Mouse (Mus musculus) natural killer cell, adult 2 months (primary cell): ENCODE results near the gene Tspo2.
A peak's percentile ranks its signal among the peaks of the same experiment; 100 is the strongest.

Source experiments
- DNase-seq, 2 experiments: peaks; one replicate each; pipeline ENCODE4 v3.0.0; 2022; ENCODE audit warnings: low spot score in 2 of 2

Tspo2 gene

DNA sequence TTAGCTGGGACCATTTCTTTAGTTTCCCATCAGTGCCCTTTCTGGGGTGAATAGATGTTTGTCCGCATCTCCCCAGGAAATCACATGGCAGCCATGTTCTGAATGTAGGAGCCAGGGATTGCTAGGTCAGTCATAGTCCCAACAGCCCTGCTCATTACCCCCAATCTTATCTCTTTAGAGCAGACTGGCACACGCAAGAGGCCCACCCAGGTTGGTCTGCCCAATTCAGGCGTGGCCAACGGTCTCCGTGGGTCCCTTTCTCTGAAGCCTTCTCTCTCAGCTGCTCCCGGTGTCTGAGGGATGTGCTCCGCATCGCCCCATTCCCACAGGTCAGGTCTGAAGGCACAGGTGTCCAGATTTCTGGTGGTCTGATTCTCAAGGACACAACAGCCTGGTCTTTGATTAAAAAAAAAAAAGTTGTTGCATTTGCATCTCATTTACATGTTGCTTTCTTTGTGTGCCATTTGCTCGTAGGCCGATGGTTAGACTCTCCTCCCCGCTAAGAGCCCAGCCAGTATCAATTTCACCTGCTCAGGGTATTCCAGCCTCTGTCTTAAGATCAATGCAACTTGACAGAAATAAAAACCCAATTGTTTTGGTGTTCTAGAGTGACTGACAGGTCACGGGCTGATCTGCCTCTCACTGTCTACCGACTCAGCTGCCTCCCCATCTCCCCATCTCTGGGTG is 513 bp downstream of the Tspo2 start:
- no peak for DNase-seq

DNA sequence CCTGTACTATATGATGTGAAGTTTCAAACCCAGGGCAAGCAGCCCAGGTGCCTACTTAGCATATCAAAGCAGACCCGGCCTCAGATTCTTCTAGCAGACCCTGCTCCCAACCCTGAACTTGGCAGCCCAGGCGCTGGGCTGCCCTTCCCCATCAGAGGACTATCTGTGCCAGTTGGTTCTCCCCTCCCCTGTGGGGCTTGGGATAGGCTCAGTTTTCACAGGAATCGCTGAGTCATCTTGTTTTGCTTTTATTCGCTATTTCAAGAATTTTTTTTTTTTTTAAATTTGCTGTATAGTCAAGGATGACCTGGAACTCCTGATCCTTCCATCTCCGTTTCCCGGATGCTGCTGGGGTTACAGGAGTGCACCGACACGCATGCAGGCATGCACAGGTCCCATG is 3.6 kb downstream of the Tspo2 start:
- DNase-seq: no peak

DNA sequence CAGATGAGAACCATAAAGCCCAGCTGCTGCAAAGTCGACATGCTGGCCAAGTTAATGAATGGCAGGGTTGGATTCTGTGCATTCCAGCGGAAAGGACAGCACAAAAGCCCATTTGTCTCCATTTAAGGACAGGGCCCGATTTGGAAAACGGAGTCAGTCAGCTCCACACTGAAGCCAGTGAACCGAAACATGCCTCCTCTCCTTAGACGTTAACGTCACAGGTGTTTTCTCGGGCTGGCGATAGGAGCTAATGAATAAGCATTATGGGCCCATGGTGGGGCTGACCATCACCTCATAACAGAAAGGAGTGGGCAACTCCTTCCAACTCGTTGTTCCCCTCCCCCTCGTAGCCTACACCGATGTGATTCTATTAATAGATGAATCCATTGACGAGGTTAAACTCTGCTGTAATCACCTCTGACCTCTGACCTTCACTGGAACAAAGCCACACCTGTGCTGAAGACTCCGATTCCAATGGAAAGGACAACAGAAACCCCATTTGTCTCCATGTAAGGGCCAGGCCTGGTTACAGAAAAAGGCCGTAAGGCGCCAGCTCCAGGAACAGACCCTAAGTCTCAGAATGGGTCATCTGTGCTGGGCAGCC is 7.7 kb downstream of the Tspo2 start:
- DNase-seq: no peak

DNA sequence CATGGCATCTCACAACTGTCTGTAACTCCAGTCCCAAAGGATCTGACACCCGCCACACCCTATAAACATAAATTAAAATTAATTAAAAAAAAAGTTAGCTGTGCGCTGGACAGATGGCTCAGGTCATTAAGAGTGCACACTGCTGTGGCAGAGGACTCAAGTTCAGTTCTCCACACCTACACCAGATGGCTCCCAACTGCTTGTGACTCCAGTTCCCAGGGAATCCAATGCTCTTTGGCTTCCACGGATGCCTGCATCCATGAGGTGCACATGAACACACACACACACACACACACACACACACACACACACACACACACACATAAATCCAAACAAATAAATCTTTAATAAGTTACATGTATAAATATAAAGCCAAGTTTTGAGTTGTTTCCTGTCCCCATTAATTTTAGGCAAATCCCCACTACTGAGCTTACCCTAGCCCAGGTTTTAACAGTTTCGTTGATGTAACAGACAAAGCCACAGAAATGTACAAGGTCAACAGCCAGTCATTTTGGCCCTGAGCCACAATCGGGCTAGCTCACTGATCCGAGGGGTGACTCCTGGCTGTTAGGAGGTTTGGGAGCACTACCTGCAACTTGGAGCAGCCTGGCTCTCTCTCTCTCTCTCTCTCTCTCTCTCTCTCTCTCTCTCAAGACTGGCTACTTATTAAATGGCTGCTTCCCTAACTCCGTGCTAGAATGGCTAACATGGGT is 8.4 kb downstream of the Tspo2 start:
- no peak for DNase-seq

DNA sequence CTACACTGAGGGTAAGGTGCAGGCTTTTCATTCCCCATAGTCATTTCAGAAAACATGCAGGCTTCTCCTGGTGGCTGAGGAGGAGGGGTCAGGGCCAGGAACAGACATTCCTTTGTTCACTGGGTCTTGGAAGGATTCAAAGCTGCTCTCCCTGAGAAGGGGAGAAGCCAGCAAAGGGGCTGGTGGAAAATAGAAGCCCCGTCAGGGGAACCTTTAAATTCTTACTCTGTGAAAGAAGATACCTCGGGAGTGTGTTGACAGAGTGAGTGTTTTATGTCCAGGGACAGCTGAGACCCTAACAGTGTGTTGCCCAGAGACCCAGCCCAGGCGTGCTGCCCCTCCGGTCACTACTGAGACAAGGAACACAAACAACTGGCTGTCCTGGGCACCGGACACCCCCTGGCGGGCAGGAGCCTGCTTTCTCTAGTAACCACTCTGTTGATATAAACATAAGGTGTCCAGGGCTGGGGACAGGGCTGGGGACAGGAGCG is 13.9 kb downstream of the Tspo2 start:
- no peak for DNase-seq

DNA sequence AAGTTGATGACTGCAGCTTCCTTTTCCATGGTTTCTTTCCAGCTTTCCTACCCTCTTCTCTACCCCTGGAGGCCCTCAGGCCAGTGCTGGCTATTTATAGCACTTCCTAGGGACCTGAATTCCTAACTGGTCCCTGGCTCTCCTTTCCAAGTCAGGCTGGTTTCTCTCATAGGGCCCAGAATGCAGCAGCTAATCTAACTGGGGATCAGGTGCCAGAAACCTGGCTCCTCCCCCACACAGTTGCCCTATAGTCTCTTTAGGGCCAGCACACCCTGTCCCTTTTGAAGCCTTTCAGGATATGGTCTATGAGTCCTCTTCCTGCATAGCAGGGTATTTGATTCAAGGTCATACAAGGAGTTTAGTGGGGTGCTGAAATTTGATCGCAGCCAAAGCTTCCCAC is 14.8 kb downstream of the Tspo2 start:
- DNase-seq: no peak

DNA sequence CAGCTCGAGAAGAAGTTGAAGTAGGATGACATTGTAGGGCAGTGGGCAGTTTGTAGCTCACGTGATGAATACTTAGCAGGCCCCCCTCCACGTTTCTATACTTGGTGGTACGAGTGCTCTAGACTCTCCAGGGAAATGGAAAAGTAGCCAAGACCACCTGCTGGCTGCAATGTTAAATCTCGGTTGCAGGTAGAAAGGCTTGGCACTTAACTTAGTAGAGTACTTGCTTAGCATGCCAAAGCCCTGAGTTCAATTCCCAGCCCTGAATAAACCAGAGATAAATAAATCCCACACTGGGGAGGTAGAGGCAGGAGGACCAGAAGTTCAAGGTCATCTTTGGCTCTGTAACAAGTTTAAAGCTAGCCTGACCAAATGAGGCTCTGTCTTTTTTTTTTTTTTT is 16.8 kb downstream of the Tspo2 start:
- no peak for DNase-seq

DNA sequence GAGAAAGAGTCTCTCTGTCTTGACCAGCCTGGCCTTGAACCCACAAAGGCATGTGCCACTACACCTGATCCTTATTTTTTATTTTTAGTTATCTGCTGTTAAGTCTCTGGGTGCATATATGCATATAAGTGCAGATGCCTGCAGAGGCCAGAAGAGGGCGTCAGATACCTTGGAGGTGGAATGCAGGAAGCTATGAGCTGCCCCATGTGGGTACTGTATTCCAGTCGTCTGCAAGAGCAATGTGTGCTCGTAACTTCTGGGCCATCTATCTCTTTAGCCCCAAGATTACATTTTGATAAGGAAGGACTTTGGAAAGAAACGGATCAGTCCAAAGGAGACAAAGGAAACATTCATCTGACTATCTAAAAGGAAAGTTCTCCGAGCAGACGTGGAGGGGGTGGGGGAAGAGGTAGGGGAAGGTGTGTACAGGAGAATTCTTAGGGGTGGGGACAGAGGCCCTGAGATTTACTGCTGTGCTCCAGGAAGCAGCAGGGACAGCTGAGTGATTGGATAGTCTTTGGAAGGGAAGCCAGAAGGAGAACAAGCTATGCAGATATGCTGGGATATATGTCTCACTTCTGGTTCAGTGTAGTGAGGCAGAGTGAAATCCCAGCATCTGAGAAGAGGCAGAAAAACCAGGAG is 17.5 kb downstream of the Tspo2 start:
- DNase-seq: no peak

DNA sequence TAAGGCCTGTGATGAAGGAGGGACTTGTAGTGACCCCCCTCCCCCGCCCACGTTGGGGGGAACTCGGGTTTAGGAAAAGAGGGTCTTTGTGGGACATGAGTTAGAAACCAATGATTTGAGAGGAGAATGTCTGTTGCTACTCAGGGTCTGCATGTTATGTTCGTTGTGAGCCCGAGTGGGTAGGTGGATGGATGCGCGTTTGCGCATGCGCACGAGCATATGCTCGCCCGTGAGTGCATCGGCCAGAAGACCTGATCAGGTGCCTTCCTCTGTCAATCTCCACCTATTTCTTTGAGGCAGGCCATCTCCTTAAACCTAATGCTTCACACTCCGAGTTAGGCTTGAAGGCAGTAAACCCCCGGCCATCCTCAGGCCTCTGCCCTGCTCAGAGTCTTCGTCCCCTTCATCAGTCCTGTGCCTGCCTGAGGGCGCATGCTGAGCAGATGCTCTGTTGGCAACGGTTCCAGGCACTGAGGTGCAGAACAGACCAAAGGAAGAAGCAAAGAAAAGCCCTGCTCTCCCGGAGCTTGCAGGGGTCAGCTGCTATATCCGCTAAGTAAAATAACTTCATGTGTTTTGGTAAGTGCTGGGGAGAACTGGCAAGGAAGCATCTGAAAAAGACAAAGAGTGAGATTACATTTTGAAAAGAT is 18.2 kb downstream of the Tspo2 start:
- DNase-seq: no peak

DNA sequence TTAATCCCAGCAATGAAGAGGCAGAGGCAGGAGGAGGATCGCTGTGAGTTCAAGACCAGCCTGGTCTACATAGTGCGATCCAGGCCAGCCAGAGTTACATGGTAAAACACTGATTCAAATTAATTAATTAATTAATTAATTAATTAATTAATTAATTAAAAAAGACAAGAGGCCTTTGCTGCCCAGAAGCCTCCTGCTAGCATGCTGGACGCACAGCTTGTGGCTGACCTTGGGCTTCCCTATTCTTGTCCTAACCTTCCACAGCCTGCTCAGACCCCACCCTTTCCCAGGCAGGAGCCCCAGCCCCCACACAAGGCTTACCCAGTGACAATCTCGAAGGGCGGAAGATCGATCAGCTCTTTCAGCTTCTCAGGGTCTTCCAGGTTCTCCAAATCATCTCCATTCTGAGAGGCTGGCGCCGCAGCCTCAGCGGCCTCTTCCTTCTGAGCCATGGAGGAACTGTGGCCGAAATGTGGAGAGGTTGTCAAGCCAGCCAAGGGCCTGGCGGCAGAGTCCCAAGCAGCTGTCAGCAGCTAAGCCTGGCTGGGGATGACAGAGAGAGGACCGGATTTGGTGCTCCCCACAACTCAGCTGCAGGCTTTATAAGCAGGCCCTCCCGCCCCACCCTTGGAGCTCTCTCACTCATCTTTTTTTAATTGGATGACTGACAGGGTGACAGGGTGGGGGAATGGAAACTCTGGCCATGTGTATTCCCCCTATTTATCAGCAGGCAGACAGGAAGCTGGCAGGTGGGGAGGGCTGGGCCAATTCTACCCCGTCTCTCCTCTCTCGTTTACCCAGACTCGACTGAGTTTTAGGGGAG is 19.0 kb downstream of the Tspo2 start, which contains the start of gene Apobec2:
Gene Apobec2 (minus strand): TSS at position 773 of the 823 bp plus-strand sequence.
- DNase-seq: no peak

DNA sequence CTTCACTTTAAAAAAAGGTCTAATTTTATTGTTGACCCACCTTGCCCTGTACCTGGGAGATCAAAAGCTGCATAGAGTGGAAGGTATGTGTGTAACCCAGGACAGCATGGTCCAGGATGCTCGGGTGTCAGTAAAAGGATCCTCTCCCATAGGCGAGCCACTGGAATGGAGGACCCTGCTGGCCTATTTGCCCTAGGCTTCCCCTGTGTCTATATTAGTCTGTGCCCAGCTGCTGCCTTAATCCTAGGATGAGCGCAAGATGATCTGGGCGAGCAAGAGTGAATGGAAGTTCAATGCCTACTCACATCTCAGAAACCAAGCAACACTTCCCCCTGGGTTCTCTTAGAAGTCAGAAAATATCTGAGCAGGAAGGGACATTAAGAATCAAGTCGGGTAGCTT is 20.3 kb downstream of the Tspo2 start:
- no peak for DNase-seq

DNA sequence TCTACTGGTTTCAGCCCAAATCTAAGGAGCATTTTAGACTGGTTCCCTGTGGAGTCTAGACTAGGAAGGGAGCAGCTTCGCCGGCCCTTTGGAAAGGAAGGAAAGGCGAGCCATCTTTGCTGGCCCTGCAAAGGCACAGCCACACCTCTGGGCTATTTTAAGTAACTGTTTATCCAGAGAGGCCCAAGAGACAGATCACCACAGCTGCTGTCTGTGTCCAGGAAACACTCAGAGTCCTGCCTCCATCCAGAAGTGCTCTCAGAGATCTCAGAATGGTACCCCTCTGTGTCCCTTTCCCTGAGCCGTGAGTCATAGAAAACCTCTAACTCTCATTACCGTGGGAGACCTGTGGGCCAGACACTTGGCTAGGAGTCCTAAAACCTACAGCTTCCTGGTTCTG is 20.9 kb downstream of the Tspo2 start:
- DNase-seq: no peak

DNA sequence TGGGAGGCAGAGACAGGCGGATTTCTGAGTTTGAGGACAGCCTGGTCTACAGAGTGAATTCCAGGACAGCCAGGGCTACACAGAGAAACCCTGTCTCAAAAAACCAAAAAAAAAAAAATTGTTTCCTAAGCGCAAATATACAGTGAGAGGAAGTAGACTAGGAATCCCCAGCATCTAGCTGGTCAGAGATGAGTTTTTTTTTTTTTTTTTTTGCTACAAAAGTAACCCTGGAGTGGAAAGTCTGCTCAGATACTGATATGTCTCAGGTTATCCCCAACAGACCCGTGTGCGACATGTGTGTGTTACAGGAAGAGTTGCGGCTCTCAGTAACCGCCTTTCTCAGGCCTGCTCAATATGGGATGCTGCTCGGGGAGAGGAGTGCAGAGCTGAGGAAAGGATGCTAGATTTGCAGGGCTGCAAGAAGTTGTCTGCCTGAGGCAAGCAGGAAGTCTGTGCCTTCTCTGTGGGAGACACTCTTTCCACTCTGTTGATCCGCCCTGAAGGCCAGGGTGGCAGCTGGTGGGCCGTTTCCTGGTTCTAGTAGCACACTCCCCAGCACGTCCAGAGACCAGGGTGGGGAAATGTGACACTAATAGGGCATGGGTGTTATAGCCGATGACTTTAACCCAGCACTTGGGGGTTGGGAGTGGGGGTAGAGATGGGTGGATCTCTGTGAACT is 23.3 kb downstream of the Tspo2 start:
- peak; percentile 55 to 56 for DNase-seq

DNA sequence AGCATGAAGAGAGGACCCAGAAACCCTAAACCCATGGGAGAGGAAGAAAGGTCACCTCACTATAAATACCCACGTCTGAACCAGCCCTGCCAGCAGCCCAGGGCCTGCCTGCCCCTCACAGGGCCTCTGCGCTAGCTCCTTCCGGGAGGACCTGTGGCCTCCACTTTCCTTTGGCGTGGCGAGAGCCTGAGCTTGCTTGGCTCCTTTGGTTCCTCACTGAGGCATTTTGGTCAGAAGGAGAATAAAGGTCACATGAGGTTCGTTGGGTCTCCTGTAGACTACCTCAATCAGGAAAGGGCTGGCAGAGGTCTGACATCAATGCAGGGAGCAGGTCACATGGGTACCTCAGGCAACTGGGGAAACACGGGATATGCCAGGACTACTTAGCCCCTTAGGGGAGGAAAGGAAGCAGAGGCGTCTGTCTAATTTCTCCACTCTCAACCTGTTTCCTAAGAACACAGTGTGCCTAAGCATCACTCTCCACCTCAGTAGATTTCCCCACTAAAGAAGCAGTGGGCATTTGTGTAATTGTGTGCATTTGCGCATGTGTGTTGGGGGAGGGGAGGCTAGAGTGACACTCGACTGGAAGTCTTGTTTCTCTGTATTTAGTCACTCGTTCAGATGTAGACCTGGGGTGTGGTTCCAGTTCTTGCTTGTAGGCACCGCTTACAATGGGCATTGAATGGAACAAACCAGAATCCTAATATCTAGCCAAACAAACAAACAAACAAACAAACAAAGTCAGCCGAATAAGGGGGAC is 24.2 kb downstream of the Tspo2 start:
- peak; percentile 26 to 34 for DNase-seq

DNA sequence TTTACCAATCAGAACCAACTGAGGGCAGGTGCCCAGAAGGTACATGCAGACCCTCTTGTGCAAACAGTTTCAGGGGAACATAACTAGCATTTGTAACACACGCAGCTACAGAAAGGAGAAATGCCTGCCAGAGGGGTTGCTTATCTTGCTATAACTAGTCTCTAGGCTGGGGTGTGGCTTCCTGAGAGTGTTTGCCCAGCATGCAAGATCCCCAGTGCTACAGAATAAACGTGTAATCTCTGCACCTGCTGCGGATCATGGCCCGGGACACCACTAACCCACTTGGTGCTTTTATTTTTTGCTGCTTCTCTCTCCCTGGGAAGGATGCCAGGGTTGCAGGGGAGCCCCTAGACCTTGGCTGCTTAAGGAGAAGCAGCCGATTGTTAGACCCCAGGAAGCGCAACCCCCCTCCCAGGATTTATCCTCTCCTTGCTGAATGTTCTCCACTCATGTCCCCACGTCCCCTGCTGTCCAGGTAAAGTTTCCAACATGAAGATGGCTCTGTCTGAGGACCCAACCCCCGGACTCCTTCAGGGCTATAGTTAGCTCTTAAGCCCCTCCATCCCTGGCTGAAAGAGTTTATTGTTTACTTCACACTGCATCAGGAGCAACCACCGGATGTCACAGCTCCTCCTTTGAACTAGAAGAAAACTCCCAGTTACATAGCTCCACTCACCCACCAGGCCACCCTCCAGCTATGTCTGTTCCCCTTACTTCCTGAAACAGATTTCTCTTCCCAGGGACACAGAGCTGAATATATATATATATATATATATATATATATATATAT is 25.3 kb downstream of the Tspo2 start:
- peak; percentile 47 to 69 for DNase-seq

DNA sequence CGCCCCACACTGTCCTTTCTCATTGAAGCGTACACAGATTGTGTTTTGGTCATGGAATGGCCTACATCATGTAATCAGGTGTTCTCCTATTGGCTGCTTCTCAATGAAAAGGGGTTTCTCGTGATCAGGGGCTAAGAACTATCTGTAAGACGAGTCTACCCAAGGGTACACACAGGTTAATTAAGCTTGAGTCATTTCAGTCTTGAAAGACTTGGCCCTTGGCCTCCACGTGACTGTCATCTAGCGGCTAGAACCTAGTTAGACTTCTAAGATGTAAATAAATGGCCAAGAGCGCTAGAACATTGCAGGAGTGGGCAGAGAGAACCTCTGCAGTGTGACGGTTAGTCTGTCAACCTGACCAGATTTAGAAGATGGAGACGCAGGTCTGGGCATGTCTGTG is 27.1 kb downstream of the Tspo2 start:
- DNase-seq: no peak

DNA sequence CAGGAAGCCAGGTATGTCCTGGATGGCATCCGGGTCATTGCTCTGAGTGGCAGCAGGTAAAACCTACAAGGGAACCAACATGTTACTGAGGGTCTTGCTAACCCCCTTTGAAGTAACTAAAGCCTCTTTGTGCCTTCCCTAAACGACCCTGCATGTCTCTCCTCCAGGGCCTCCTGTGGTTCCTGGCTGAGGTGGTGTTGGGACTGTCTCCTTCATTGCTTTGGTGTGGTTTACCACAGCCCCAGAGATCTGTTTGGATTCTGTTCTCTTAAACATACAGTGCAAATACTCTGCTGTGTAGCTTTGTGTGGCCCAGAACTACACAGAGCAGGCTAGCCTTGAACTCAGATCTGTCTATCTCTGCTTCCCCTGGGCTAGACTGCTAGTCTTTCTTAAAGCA is 31.8 kb downstream of the Tspo2 start:
- DNase-seq: no peak

DNA sequence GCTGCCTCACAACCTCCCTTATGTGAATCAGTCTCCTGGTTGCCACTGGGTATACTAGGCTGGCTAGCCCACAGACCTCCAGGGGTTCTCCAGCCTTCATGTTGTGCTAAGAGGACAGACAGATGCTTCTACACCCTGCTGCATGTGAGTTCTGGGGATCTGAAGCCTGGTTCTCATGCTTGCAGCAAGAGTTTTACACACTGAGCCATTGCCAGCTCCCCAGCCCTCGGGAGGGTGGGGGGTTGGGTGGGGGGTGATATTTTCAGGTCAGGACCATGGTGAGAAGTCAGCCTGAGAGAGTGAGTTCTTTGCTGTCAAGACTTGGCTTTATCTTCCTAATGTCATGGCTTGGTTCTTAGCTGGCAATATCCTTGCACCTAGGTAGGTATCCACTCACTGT is 32.5 kb downstream of the Tspo2 start:
- DNase-seq: peak in 1 of 2 experiments; percentile 16

DNA sequence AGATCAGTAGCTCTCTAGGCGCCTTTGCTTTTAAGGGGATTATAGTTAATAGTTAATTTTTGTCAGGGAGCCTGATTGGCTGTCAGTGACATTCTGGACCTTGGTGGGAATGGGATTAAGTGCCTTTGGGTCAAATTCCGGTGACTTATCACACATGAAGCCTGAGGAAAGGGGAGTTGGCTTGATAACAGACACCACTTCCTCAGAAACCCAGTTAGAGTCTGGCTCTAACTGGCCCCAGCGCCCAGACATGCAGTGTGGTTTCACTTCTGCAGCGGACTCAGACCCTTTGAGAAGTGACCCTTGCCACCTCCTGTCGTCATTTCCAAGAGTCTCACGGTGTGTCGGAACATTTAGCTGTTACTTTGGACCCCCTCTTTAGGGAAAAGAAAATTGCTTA is 33.1 kb downstream of the Tspo2 start:
- peak; percentile 15 to 33 for DNase-seq
